Mouse (Mus musculus) effector memory CD4-positive, alpha-beta T cell, adult 7 months (primary cell): ENCODE data around the gene Enox1. TPM values are rescaled to one million over a fixed set of nuclear protein-coding genes. Genes with fewer than 3 reads are reported as not detected.

ENCODE experiments used
- polyA plus RNA-seq: library from polyadenylated mRNA; unstranded; fragments of 100-300 nt; shearing (Covaris generic); gene quantifications from one replicate; pipeline ENCODE4 v1.2.1, GENCODE M21; 2017

Gene Enox1
- not detected for polyA plus RNA-seq

GRCm38 (mm10) chr14:77156222-77156910 is at the start of gene Enox1:
Gene Enox1 (plus strand): TSS chr14:77156763.

Other genes starting within 250 kb of the Enox1 start
- 1.4 TPM for gene Ccdc122, start 120.0 kb upstream of the Enox1 start, polyA plus RNA-seq
- gene Lacc1, start 119.9 kb upstream of the Enox1 start, polyA plus RNA-seq, result 0.78 TPM